Mouse (Mus musculus): ENCODE measurements around the gene Etnk2. TPM values are rescaled to one million over a fixed set of nuclear protein-coding genes. Genes with fewer than 3 reads are reported as not detected.

The Etnk2 gene
- total RNA-seq, 2 experiments from 2014 or later = 1.0 to 2.1 TPM

DNA sequence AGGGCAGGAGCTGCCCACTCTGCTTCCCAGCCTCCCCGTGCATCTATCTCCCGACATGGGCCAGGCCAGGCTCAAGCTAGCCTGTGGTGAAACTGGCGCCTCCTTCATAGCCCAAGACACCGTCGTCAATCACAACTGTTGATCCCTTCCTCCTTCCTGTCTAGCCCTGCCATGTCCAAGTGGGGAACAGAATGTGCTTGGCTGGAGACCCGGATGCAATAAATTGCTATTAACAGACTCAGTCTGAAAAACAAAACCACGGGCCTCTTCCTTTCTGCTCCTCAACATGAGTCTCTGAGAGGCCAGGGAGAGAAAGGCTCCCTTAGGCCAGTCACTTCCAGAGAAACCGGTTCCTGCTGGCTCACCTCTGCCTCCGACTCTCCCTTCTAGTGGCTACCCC lies 49.6 kb downstream of the Etnk2 start:
- no peak for DNase-seq (ENCODE audit: low spot score in 2 of 2)

DNA sequence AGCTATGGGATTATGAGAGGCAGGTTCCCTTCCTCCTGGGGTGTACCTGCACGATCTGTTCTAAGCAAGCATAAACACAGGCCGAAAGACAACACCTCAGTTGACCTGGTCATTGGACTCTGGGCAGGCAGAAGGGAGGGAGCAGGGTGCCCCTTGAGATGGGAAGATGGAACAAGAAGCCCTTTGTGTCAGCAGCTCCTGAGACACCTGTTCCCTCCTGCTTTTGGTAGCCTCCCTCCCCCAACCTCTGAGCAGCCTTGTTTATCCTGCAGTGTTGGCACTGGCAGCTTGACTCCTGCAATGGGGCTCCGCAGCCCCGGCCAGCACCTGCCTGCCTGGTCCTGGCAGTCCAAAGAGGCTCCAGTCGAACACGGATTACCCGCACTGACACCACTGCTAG lies 51.7 kb downstream of the Etnk2 start:
- DNase-seq (ENCODE audit: low spot score in 2 of 2) = no peak

DNA sequence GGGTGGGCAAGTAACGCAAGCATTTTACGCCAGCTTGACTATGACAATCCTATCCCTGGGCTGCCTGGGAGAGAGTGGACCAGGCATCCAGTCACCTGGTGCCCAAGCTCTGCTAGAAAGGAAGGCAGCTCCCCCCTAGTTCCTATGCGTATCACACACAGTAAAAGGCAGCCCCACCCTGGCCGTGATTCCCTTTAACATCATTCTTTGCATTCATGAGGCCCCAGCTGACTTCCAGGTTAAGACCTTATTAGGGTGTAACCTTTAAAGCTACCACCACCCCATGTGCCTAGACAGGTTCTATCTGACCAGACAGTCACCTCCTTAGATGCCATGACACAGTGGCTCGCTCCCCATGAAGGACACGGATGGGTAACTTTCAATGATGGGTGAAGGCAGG lies 52.1 kb downstream of the Etnk2 start:
- DNase-seq (ENCODE audit: low spot score in 2 of 2) = no peak

DNA sequence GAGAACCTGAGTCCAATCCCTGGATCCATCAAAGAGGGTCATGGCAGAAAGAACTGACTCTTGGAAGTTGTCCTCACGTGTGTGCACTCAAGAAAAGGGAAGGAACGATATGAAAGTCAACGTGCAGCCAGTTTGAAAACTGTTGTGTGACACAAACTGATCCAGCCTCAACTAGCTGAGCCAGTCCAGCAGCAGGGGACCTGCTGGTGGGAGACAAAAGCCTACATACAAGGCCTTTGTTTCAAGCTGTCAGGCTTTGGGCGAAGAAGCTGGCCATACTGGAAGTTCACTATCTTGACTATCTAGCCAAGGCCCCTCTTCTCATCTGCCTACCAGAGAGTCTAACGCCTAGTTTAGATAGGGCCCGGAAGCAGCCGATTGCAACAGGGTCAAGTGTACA lies 53.1 kb downstream of the Etnk2 start:
- no peak for DNase-seq (ENCODE audit: low spot score in 2 of 2)

- DNase-seq (ENCODE audit: low spot score in 2 of 2) = no peak
Observed at GRCm38 (mm10) chr1:133417113-133417512, 53.7 kb downstream of the Etnk2 start.

DNA sequence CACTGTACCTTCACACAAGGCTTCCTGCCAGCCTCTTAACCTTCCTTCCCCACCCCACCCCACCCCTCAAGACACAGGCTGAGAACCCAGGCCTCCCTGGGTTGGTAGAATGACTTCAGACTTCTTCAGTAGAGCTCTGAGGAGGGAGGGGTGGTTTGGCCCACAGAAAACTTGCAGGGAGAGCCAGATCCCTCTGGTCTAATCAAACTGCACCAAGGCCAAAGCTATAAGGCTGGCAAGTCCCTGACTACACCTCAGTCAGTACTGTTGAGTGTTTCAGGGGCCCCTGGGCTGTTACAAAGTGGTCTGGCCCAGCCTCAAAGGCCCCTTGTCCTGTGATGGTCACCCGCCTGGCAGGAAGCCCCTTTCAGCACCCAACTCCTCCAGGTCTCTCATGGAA lies 54.2 kb downstream of the Etnk2 start:
- DNase-seq (ENCODE audit: low spot score in 2 of 2) = no peak

GRCm38 (mm10) chr1:133418164-133418800 lies 54.9 kb downstream of the Etnk2 start:
- DNase-seq (ENCODE audit: low spot score in 2 of 2) = no peak

- no peak for DNase-seq (ENCODE audit: low spot score in 2 of 2)
Observed at GRCm38 (mm10) chr1:133419178-133419834, 55.9 kb downstream of the Etnk2 start.

DNA sequence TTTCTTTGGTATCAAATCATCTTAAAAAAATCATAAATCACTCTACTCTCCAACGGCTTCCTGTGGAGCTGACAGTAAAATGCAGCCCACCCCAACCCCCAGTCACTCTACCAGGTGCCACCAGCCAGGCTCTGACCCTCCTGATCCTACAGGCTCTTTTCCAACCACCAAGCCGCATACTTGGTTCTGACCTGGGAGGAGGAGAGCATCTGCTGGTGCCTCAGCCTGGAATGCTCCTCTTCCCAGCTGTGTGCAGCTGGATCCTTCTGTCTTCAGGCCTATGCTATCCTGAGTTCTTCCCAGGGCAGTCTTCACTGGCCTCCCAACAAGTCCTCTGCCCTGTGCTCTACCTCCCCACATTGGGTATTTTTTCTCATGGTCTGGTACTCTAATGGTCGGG lies 57.1 kb downstream of the Etnk2 start:
- DNase-seq (ENCODE audit: low spot score in 2 of 2) = no peak

- no peak for DNase-seq (ENCODE audit: low spot score in 2 of 2)
Observed at GRCm38 (mm10) chr1:133421061-133421460, 57.7 kb downstream of the Etnk2 start.

DNA sequence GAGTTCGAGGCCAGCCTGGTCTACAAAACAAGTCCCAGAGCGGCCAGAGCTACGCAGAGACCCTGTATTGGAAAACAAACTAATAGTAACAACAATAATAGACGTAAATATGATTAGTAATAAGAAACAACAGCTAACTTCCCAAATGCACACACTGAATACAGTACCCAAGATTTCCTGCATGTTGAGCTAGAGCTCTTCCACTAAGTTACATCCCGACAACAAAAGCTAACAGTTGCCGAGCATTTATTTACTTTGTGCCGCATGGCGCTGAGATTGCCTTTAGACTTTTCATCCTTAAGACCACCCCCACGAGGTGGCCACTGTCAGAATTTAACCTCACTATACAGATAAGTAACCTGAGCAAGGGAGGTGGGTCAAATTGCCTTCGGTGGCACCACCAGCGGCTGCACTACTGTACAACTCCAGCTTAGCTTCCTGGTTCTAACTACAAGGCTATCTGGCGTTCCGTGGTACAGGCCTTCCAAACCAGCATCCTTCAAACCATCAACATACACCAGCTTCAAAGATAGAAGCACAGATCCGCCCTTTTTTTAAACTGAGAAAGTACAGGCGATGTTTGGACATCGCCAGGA lies 58.7 kb downstream of the Etnk2 start:
- no peak for DNase-seq (ENCODE audit: low spot score in 2 of 2)

DNA sequence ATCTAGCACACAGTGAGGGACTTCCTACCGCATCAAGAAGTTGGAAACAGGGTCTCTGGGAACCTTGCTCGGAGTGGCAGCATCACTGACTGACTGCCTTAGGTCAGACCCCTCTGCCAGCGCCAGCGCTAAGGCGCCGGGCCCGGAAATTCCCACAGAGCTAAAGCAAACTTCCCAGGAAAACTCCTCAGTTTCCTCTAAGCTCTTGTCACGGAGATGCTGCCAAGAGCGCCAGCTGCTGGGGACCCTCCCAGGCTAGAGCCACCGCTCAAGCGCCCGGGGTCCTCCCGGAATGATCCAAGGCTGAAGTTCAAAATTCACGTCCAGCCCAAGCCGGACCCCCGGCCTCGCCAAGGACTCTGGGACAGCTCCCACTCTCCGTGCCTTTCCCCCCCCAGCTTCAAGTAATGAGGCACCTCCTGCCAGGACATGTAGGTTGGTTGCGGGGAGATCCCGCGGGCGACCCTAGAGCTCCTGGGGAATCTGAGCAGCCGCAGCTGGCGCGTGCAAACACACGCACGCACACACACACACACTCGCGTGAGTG lies 59.3 kb downstream of the Etnk2 start:
- DNase-seq (ENCODE audit: low spot score in 2 of 2) = peak in 1 of 2 experiments; percentile 2

GRCm38 (mm10) chr1:133423166-133423542 lies 59.8 kb downstream of the Etnk2 start:
- DNase-seq (ENCODE audit: low spot score in 2 of 2) = no peak

DNA sequence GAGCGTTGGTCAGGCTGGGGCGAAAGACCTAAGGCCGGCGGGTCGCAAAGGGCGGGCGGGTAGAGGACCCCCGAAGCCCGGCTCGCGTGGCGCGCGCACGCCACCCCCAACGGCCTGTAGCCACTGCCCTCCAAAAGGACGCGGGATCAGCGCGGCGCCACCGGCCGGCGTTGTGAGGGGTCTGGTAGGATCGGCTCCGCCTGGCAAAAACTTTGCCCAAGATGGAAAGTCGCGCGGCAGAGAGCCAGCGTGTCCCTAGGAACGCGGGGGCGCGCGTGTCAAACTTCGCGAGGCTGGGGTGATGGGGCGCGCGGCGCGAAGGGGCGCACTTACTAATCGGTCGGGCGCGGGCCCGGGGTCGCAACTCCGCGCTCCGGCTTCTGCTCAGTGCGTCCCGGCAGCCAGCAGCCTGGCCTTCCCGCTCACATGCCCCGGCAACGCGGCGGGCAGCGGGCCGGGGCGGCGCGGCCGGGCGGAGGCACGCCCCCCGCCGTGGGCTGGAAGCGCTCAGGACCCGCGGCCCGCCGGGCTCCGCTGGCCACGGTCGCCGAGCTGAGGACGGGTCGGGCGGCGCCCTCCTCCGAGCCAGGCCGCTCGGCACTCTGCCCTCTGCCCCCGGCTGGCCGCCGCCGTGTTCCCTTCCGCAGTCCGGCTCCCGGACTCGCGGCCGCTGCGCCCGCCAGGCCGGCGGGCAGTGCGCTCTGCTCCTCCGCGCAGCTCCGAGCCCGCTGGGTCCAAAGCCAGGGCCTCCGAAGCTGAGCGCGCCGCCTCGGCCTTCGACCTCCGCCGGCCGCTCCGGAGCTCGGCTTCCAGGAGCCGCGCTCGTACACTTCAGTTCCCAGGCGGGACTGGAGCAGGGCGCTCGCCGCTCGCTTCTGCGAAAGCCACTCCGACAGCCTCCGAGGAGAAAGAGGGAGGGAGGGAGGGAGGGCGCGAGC lies 60.4 kb downstream of the Etnk2 start, which contains the start of gene Sox13:
TSS of gene Sox13 (minus strand) at position 835 of the 938 bp plus-strand sequence.
- peak; percentile 15 to 38 for DNase-seq (ENCODE audit: low spot score in 2 of 2)

GRCm38 (mm10) chr1:133424547-133425140 lies 61.3 kb downstream of the Etnk2 start:
- DNase-seq (ENCODE audit: low spot score in 2 of 2) = no peak

Other genes starting within 250 kb of the Etnk2 start
- 10 to 100 TPM; 43.7 to 44.2 TPM for gene Ppp1r15b, start 232.4 kb upstream of the Etnk2 start, total RNA-seq (2021)
- gene Plekha6, start 199.4 kb upstream of the Etnk2 start, total RNA-seq (2021) = 10 to 100 TPM; 54.5 to 59.0 TPM
- not detected for gene Golt1a, start 53.8 kb upstream of the Etnk2 start, total RNA-seq (2021)
- gene Kiss1, start 41.7 kb upstream of the Etnk2 start, total RNA-seq (2021) = not detected
- under 1 TPM in 1 of 2 experiments, not detected in 1; 0.20 TPM for gene Ren1, start 13.1 kb upstream of the Etnk2 start, total RNA-seq (2021)
- gene Sox13, start 60.8 kb downstream of the Etnk2 start, total RNA-seq (2021) = 1 to 10 TPM; 7.4 to 7.9 TPM
- gene Snrpe, start 246.7 kb downstream of the Etnk2 start, total RNA-seq (2021) = 10 to 100 TPM; 59.0 to 66.8 TPM

Data from layer of hippocampus, adult 18-20 months (tissue).